Comparison of ENCODE assay signal across 8 mouse cellular contexts in the genomic region with DNA sequence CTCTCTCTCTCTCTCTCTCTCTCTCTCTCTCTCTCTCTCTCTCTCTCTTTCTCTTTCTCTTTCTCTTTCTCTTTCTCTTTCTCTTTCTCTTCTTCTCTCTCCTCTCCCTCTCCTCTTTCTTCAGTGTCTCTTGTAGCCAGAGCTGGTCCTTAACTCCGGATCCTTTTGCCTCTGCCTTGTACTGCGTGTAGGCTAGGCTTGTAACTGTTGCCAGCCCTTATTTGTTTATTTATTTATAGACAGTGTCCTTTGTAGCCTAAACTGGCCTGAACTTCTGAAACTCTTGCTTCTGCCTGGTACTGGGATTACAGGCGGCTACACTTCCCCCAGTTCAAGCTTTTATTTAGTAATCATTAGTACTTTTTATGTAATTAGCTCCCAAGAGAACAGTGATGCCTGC. TPM values are rescaled to one million over a fixed set of nuclear protein-coding genes. Genes with fewer than 3 reads are reported as not detected.
DNase-seq lines count a peak whose midpoint lies in the region; ATAC-seq lines count a peak whose summit lies in the region.

No protein-coding gene starts in this region.

- ATAC-seq in heart, embryonic 11.5 days (replicated peaks; ENCODE audit: insufficient number of reproducible peaks, low FRiP score, low TSS enrichment), result no peak
- no peak for ATAC-seq in hindbrain, embryonic 12.5 days (ENCODE audit: low FRiP score)
- no peak for ATAC-seq in midbrain, embryonic 11.5 days (ENCODE audit: low FRiP score)

- H3K27me3 ChIP-seq in heart, embryonic 11.5 days (ENCODE audit: control insufficient read depth, insufficient read depth, low read length), result no peaks in the 10 kb centered on the region
- no peaks in the 10 kb centered on the region for H3K27me3 ChIP-seq in hindbrain, embryonic 12.5 days
- H3K27me3 ChIP-seq in midbrain, embryonic 11.5 days (ENCODE audit: control insufficient read depth, insufficient read depth, low read length), result no peaks in the 10 kb centered on the region

- no peak overlapping the region for H3K27ac ChIP-seq in heart, embryonic 11.5 days (ENCODE audit: low read depth, low read length)
- no peak overlapping the region for H3K27ac ChIP-seq in hindbrain, embryonic 12.5 days
- H3K27ac ChIP-seq in midbrain, embryonic 11.5 days (ENCODE audit: low read depth, low read length), result no peak overlapping the region

- peaks cover 5% of the 10 kb centered on the region for H3K4me1 ChIP-seq in heart, embryonic 11.5 days (ENCODE audit: control insufficient read depth, insufficient read depth, low read length)
- peaks cover 21% of the 10 kb centered on the region for H3K4me1 ChIP-seq in hindbrain, embryonic 12.5 days
- peaks cover 3% of the 10 kb centered on the region for H3K4me1 ChIP-seq in midbrain, embryonic 11.5 days (ENCODE audit: control insufficient read depth, insufficient read depth, low read length)

- peak overlapping the region; percentile 94; the same call in 1 of the 2 replicates for H3K4me3 ChIP-seq in heart, embryonic 11.5 days (ENCODE audit: low read depth, low read length)
- peak overlapping the region; percentile 76 for H3K4me3 ChIP-seq in hindbrain, embryonic 12.5 days
- H3K4me3 ChIP-seq in midbrain, embryonic 11.5 days (ENCODE audit: low read depth, low read length), result peak overlapping the region; percentile 82; the same call in 1 of the 2 replicates

- peak overlapping the region; percentile 78 for H3K4me2 ChIP-seq in heart, embryonic 11.5 days
- H3K4me2 ChIP-seq in hindbrain, embryonic 12.5 days (replicated peaks), result peak overlapping the region; percentile 73
- peak overlapping the region; percentile 87 for H3K4me2 ChIP-seq in midbrain, embryonic 11.5 days

- no peak for DNase-seq in heart, postnatal 4 days
- DNase-seq in MEL-GATA-1-ER (ENCODE audit: extremely low read depth, low read depth), result peak; percentile 18
- peak; percentile 2 for DNase-seq in midbrain, embryonic 11.5 days (ENCODE audit: low spot score, missing footprints)
- DNase-seq in embryo, embryonic 10 days (ENCODE audit: low spot score), result no peak
- DNase-seq in thymus, postnatal 0 days (ENCODE audit: low spot score), result no peak
- DNase-seq in ovary, postnatal 36 days (ENCODE audit: low spot score), result no peak

- 26% methylated on average over 3 of the region's 3 CpGs for WGBS in heart, embryonic 11.5 days (ENCODE audit: insufficient replicate concordance)
- WGBS in hindbrain, embryonic 12.5 days, result 27% methylated on average over 3 of the region's 3 CpGs
- WGBS in midbrain, embryonic 11.5 days, result 30% methylated on average over 3 of the region's 3 CpGs

- no peaks in the 10 kb centered on the region for H3K36me3 ChIP-seq in heart, embryonic 11.5 days (ENCODE audit: control insufficient read depth, insufficient read depth, low read length)
- H3K36me3 ChIP-seq in hindbrain, embryonic 12.5 days, result no peaks in the 10 kb centered on the region
- H3K36me3 ChIP-seq in midbrain, embryonic 11.5 days (ENCODE audit: control insufficient read depth, insufficient read depth, low read length), result no peaks in the 10 kb centered on the region

- 0 out of 2 replicates have a peak overlapping the region, but pooled peaks have one; percentile 46 for H3K9ac ChIP-seq in heart, embryonic 11.5 days (ENCODE audit: low read depth, low read length)
- peak overlapping the region; percentile 78 for H3K9ac ChIP-seq in hindbrain, embryonic 12.5 days
- peak overlapping the region; percentile 39; the same call in 1 of the 2 replicates for H3K9ac ChIP-seq in midbrain, embryonic 11.5 days (ENCODE audit: low read length)

- no peaks in the 10 kb centered on the region for H3K9me3 ChIP-seq in heart, embryonic 11.5 days (replicated peaks; ENCODE audit: control insufficient read depth, low read length)
- no peaks in the 10 kb centered on the region for H3K9me3 ChIP-seq in hindbrain, embryonic 12.5 days (replicated peaks)
- H3K9me3 ChIP-seq in midbrain, embryonic 11.5 days (ENCODE audit: control insufficient read depth, low read length), result no peaks in the 10 kb centered on the region

RNA-seq across cellular contexts. Expression of a gene that starts 1.2 kb away (rescaled TPM):
- 39.3 and 45.2 TPM in 2 replicates for polyA plus RNA-seq in heart, embryonic 11.5 days (2014; fragmentation: Nextera tagmentation; extraction: Ambion mirVana)
- total RNA-seq in heart, postnatal 4 days (2021), result 10 to 100 TPM; 16.3 to 17.1 TPM
- polyA plus RNA-seq in hindbrain, embryonic 12.5 days (2016; fragmentation: Nextera tagmentation; extraction: Ambion mirVana), result 48.2 and 51.5 TPM in 2 replicates
- 73.1 and 73.8 TPM in 2 replicates for polyA plus RNA-seq in midbrain, embryonic 11.5 days (2014; fragmentation: Nextera tagmentation; extraction: Ambion mirVana)
- polyA plus RNA-seq in thymus, postnatal 0 days (2015; fragmentation: Nextera tagmentation; extraction: Ambion mirVana), result 67.4 and 74.0 TPM in 2 replicates

RNA-seq across cellular contexts. Expression of a gene that starts 46.0 kb away (rescaled TPM):
- polyA plus RNA-seq in heart, embryonic 11.5 days (2014; fragmentation: Nextera tagmentation; extraction: Ambion mirVana), result 4.7 and 5.3 TPM in 2 replicates
- total RNA-seq in heart, postnatal 4 days (2021), result 10 to 100 TPM; 22.1 to 24.2 TPM
- polyA plus RNA-seq in hindbrain, embryonic 12.5 days (2016; fragmentation: Nextera tagmentation; extraction: Ambion mirVana), result 16.4 and 17.0 TPM in 2 replicates
- polyA plus RNA-seq in midbrain, embryonic 11.5 days (2014; fragmentation: Nextera tagmentation; extraction: Ambion mirVana), result 14.4 and 15.4 TPM in 2 replicates
- 4.2 and 5.2 TPM in 2 replicates for polyA plus RNA-seq in thymus, postnatal 0 days (2015; fragmentation: Nextera tagmentation; extraction: Ambion mirVana)

RNA-seq across cellular contexts. Expression of a gene that starts 46.1 kb away (rescaled TPM):
- 135 and 142 TPM in 2 replicates for polyA plus RNA-seq in heart, embryonic 11.5 days (2014; fragmentation: Nextera tagmentation; extraction: Ambion mirVana)
- total RNA-seq in heart, postnatal 4 days (2021), result 100 to 1,000 TPM; 106 to 110 TPM
- 136 and 137 TPM in 2 replicates for polyA plus RNA-seq in hindbrain, embryonic 12.5 days (2016; fragmentation: Nextera tagmentation; extraction: Ambion mirVana)
- 154 and 159 TPM in 2 replicates for polyA plus RNA-seq in midbrain, embryonic 11.5 days (2014; fragmentation: Nextera tagmentation; extraction: Ambion mirVana)
- 132 and 140 TPM in 2 replicates for polyA plus RNA-seq in thymus, postnatal 0 days (2015; fragmentation: Nextera tagmentation; extraction: Ambion mirVana)

RNA-seq across cellular contexts. Expression of a gene that starts 59.7 kb away (rescaled TPM):
- 44.7 and 45.8 TPM in 2 replicates for polyA plus RNA-seq in heart, embryonic 11.5 days (2014; fragmentation: Nextera tagmentation; extraction: Ambion mirVana)
- 10 to 100 TPM; 14.8 to 15.5 TPM for total RNA-seq in heart, postnatal 4 days (2021)
- polyA plus RNA-seq in hindbrain, embryonic 12.5 days (2016; fragmentation: Nextera tagmentation; extraction: Ambion mirVana), result 40.6 and 42.2 TPM in 2 replicates
- polyA plus RNA-seq in midbrain, embryonic 11.5 days (2014; fragmentation: Nextera tagmentation; extraction: Ambion mirVana), result 60.0 and 67.5 TPM in 2 replicates
- 41.7 and 42.0 TPM in 2 replicates for polyA plus RNA-seq in thymus, postnatal 0 days (2015; fragmentation: Nextera tagmentation; extraction: Ambion mirVana)

Comparison
In these comparisons a context has a peak if more than half of its experiments do, and no peak if none do; other contexts are left out.
1. DNase-seq: peak in MEL-GATA-1-ER (single experiment) and midbrain, embryonic 11.5 days (single experiment); none in heart, postnatal 4 days (single experiment), embryo, embryonic 10 days (single experiment), thymus, postnatal 0 days (single experiment) and ovary, postnatal 36 days (single experiment).
2. Peak in every context shown above with its lines, with median percentiles within 50 percentile points of each other: H3K4me2 ChIP-seq, H3K4me3 ChIP-seq and H3K9ac ChIP-seq.